Mouse (Mus musculus) frontal cortex, postnatal 36 days (tissue): ENCODE results near the gene Vps16.

Source experiments
- DNase-seq, 2 experiments: peaks; one replicate each; pipeline ENCODE4 v3.0.0; 2022; ENCODE audit warnings: low spot score in 2 of 2

The Vps16 gene

GRCm38 (mm10) chr2:130424126-130424853 is at the start of gene Vps16, which contains the start of gene Pced1a:
Gene Vps16, plus strand, starts transcription at chr2:130424339.
Gene Pced1a, minus strand, starts transcription at chr2:130424701.
- peak; percentile 94 to 95 for DNase-seq

- no peak for DNase-seq
Observed at GRCm38 (mm10) chr2:130374951-130375350, 49.2 kb upstream of the Vps16 start.

GRCm38 (mm10) chr2:130383205-130383604 is 40.9 kb upstream of the Vps16 start:
- DNase-seq, result no peak

GRCm38 (mm10) chr2:130383895-130384294 is 40.2 kb upstream of the Vps16 start:
- no peak for DNase-seq

- DNase-seq, result no peak
Observed at GRCm38 (mm10) chr2:130386212-130386611, 37.9 kb upstream of the Vps16 start.

- DNase-seq, result no peak
Observed at GRCm38 (mm10) chr2:130388796-130389195, 35.3 kb upstream of the Vps16 start.

- no peak for DNase-seq
Observed at GRCm38 (mm10) chr2:130390993-130391625, 33.0 kb upstream of the Vps16 start.

- no peak for DNase-seq
Observed at GRCm38 (mm10) chr2:130392836-130393235, 31.3 kb upstream of the Vps16 start.

- DNase-seq, result no peak
Observed at GRCm38 (mm10) chr2:130395696-130396095, 28.4 kb upstream of the Vps16 start.

- no peak for DNase-seq
Observed at GRCm38 (mm10) chr2:130397186-130397985, 26.8 kb upstream of the Vps16 start, which contains the start of gene Cpxm1. Gene Cpxm1, minus strand, starts transcription at chr2:130397574.

GRCm38 (mm10) chr2:130398091-130398490 is 26.0 kb upstream of the Vps16 start:
- DNase-seq, result no peak

- no peak for DNase-seq
Observed at GRCm38 (mm10) chr2:130400046-130400445, 24.1 kb upstream of the Vps16 start.

GRCm38 (mm10) chr2:130401891-130402290 is 22.2 kb upstream of the Vps16 start:
- no peak for DNase-seq

- DNase-seq, result no peak
Observed at GRCm38 (mm10) chr2:130404939-130405338, 19.2 kb upstream of the Vps16 start, which contains the start of the genes Gm28372 and 1700020A23Rik. Gene Gm28372, plus strand, starts transcription at chr2:130405239. Gene 1700020A23Rik, plus strand, starts transcription at chr2:130405259.

GRCm38 (mm10) chr2:130406178-130406577 is 18.0 kb upstream of the Vps16 start, which contains the start of gene Tmem239:
Gene Tmem239, plus strand, starts transcription at chr2:130406478.
- DNase-seq, result no peak

GRCm38 (mm10) chr2:130408194-130408593 is 15.9 kb upstream of the Vps16 start:
- no peak for DNase-seq

- DNase-seq, result peak; percentile 80 to 86
Observed at GRCm38 (mm10) chr2:130411558-130412495, 12.3 kb upstream of the Vps16 start.

- no peak for DNase-seq
Observed at GRCm38 (mm10) chr2:130412775-130413174, 11.4 kb upstream of the Vps16 start.

GRCm38 (mm10) chr2:130414094-130414856 is 9.9 kb upstream of the Vps16 start:
- no peak for DNase-seq
